Mouse (Mus musculus): ENCODE measurements at regions not wholly inside any gene's neighbourhood (a gene's known extent, or its start where the extent isn't known, plus 50 kb on each side); places are given as distances from the start of the nearest gene placed in this dataset.
"Not testable (repeated sequence)": the region's sequence is repeated elsewhere in the genome, so short reads cannot be mapped to it uniquely, and the experiment has no call there.

DNA sequence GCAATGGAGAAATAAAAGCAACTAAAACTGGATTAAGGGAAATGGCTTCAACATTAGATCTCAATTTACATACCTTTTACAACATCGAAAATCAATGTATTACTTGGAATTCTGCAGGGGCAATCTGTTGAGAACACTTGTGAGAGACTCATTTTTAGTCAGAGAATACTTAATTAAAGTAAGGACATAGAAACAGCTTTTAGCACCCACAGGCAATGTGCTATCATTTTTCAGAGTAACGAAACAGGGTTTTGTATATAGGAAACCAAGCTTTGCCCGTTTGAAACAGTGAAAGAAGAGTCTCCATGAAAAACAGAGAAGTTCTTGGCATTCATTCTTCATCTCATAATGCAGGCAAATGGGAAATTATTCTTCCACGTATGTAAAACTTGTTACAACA lies 196.4 kb downstream of the Tdrd3 start:
- ATAC-seq (ENCODE audit: low FRiP score), result no peak
- WGBS, result 95% methylated on average over 4 of the region's 4 CpGs
- H3K27me3 ChIP-seq, result no peaks in the 10 kb centered on the region
- no peak overlapping the region for H3K9ac ChIP-seq
- H3K4me3 ChIP-seq, result no peak overlapping the region
- no peak overlapping the region for H3K27ac ChIP-seq
- no peaks in the 10 kb centered on the region; the same call in 1 of the 2 replicates for H3K9me3 ChIP-seq (replicated peaks)
- no peaks in the 10 kb centered on the region for H3K36me3 ChIP-seq
- H3K4me1 ChIP-seq, result no peaks in the 10 kb centered on the region
- H3K4me2 ChIP-seq (replicated peaks), result no peak overlapping the region

DNA sequence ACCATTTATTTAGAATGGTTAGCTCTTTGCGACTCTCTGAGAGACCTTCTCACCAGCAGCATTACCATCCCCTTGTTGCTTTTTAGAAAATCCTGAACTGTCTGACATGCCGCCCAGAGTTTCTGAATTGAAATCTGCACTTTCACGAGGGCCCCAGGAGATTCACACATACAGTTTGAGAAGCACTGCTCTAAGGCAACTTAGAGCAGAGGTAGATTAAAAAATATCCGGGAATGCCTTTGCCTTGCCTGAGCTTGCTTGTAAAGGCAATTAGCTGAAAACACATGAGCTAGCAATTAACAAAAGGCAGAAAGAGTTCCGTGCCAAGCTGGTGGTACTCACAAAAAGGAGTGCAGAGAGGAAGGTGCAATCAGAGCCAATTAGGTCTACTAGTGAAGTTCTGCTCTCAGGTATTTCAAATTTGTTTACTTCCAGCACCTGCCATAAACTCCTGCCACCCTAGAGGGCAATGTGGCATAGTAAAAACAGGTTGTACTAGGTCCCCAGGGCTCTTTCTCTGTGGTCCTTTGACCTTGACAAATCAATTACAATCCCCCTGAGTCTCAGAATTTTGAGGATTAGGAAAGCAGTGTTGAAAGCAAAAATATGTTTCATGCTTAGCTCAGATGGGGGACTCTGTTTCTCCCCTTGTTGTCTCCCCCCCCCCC lies 203.1 kb downstream of the Tdrd3 start:
- no peak for ATAC-seq (ENCODE audit: low FRiP score)
- 71% methylated on average over 5 of the region's 5 CpGs for WGBS
- H3K27me3 ChIP-seq, result no peaks in the 10 kb centered on the region

GRCm38 (mm10) chr14:87631078-87631813 lies 214.8 kb downstream of the Tdrd3 start:
- Histone ChIP-seq H3K4me2 (replicated peaks) (no peak overlapping the region), H3K36me3 (no peaks in the 10 kb centered on the region), H3K4me3 (no peak overlapping the region), H3K4me1 (no peaks in the 10 kb centered on the region), H3K9ac (no peak overlapping the region), H3K9me3 (replicated peaks) (no peaks in the 10 kb centered on the region), H3K27me3 (no peaks in the 10 kb centered on the region), H3K27ac (no peak overlapping the region)
- 75% methylated on average over 7 of the region's 7 CpGs for WGBS
- ATAC-seq (ENCODE audit: low FRiP score), result no peak

More for the DNA sequence above, 203.1 kb downstream of the Tdrd3 start:
- Histone ChIP-seq H3K27ac (no peak overlapping the region), H3K4me3 (no peak overlapping the region), H3K36me3 (no peaks in the 10 kb centered on the region), H3K4me2 (replicated peaks) (no peak overlapping the region), H3K9ac (no peak overlapping the region), H3K9me3 (replicated peaks) (no peaks in the 10 kb centered on the region), H3K4me1 (no peaks in the 10 kb centered on the region)

- no peaks in the 10 kb centered on the region for H3K36me3 ChIP-seq
- no peak overlapping the region for H3K4me2 ChIP-seq (replicated peaks)
- no peak overlapping the region for H3K27ac ChIP-seq
- no peaks in the 10 kb centered on the region for H3K9me3 ChIP-seq (replicated peaks)
- no peaks in the 10 kb centered on the region for H3K4me1 ChIP-seq
- no peak overlapping the region for H3K9ac ChIP-seq
- no peaks in the 10 kb centered on the region for H3K27me3 ChIP-seq
- no peak for ATAC-seq (ENCODE audit: low FRiP score)
- no peak overlapping the region for H3K4me3 ChIP-seq
- 46% methylated on average over 3 of the region's 3 CpGs for WGBS
These were observed 218.2 kb downstream of the Tdrd3 start for GRCm38 (mm10) chr14:87634596-87634995.

DNA sequence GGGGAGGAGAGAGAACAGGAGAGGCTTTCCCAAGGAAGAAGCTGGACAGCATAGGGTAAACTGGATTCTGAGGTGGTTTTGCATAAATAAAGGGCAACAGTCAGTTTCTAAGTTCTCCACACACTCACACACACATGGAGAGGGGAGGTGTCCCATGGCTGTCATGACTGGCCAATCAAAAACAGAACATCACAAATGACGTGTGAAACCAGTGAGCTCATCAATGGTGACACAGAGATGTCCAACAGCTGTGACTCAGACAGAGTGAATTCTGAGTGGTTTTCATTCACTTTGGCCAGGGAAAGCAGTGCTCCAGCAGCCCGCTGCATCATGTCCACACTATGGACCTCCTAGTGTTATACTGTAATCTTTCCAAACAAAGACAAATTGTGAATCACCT lies 220.7 kb downstream of the Tdrd3 start:
- Histone ChIP-seq H3K9ac (no peak overlapping the region), H3K36me3 (no peaks in the 10 kb centered on the region), H3K27me3 (no peaks in the 10 kb centered on the region), H3K4me3 (no peak overlapping the region), H3K27ac (no peak overlapping the region), H3K9me3 (replicated peaks) (no peaks in the 10 kb centered on the region), H3K4me1 (no peaks in the 10 kb centered on the region), H3K4me2 (replicated peaks) (no peak overlapping the region)
- no peak for ATAC-seq (ENCODE audit: low FRiP score)
- 85% methylated on average over 2 of the region's 2 CpGs for WGBS

DNA sequence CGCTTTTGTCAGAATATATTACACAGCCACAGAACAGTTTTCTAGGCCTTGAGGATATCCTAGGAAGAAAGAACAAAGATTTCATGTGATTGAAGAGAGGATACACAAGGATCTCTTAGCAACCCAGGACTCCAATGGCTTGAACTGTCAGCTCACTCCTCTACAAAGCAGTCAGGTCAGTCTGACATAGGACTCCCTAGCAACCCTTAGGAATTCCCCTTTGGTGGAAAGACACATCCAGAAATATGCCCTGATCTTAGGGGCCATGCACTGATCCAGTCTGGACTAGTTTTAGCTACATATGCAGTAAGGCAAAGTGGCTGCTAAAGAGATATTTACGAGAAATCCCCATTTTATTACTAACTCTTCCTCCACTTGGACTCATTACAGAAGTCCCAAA lies 251.5 kb downstream of the Tdrd3 start:
- Histone ChIP-seq H3K4me1 (no peaks in the 10 kb centered on the region), H3K9ac (no peak overlapping the region), H3K36me3 (no peaks in the 10 kb centered on the region), H3K27me3 (no peaks in the 10 kb centered on the region), H3K4me2 (replicated peaks) (no peak overlapping the region), H3K9me3 (replicated peaks) (no peaks in the 10 kb centered on the region), H3K27ac (no peak overlapping the region), H3K4me3 (no peak overlapping the region)
- 82% methylated on average over 2 of the region's 2 CpGs for WGBS
- no peak for ATAC-seq (ENCODE audit: low FRiP score)

GRCm38 (mm10) chr14:87669496-87669895 lies 253.1 kb downstream of the Tdrd3 start:
- no peak for ATAC-seq (ENCODE audit: low FRiP score)
- Histone ChIP-seq H3K9me3 (replicated peaks) (no peaks in the 10 kb centered on the region), H3K27ac (no peak overlapping the region), H3K27me3 (no peaks in the 10 kb centered on the region), H3K4me3 (no peak overlapping the region), H3K4me1 (no peaks in the 10 kb centered on the region), H3K9ac (no peak overlapping the region), H3K36me3 (no peaks in the 10 kb centered on the region), H3K4me2 (replicated peaks) (no peak overlapping the region)
- 90% methylated on average over 2 of the region's 2 CpGs for WGBS

DNA sequence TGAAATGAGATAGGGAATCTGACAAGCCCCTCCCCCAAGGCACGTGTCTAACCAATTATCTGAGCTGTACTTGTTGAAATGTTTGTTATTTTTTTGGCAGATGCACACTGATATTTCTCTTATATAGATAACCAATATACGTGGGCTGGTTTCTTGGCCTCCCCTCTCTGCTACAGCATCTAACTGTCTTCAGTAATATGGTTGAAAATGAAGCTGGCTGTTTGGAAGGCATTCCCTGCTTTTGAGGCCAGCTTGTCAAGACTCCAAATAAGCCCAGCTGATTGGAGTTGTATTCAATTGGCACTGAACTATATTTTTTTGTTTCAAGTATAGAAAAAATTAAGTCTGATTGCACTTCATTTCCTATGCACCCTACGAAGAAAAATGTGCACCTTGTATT lies 264.3 kb downstream of the Tdrd3 start:
- ATAC-seq (ENCODE audit: low FRiP score), result no peak
- WGBS, result 84% methylated on average over 3 of the region's 3 CpGs

DNA sequence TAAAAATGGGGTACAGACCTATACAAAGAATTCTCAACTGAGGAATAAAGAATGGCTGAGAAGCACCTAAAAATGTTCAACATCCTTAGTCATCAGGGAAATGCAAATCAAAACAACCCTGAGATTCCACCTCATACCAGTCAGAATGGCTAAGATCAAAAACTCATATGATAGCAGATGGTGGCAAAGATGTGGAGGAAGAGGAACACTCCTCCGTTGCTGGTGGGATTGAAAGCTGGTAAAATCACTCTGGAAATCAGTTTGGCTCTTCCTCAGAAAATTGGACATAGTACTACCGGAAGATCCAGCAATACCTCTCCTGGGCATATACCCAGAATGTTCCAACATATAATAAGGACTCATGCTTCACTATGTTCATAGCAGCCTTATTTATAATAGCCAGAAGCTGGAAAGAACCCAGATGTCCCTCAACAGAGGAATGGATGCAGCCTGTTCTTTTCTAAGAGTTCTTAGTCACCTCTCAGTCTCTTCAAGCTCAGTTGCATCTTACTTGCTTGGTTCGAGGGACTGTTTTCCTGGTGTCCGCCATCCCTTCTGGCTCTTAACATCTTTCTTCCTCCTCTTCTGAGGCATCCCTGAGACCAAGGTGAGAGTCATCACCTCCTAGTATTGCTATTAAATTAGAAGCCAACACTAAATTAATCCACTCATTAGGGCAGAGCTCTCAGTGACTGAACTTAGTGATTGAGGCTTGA lies 266.8 kb downstream of the Tdrd3 start:
- H3K27me3 ChIP-seq; H3K9ac ChIP-seq; ATAC-seq (ENCODE audit: low FRiP score); H3K4me2 ChIP-seq (replicated peaks); H3K4me3 ChIP-seq; H3K4me1 ChIP-seq; H3K9me3 ChIP-seq (replicated peaks); H3K27ac ChIP-seq; H3K36me3 ChIP-seq: not testable (repeated sequence)
- WGBS, result 86% methylated on average over 4 of the region's 4 CpGs

More for the DNA sequence above, 264.3 kb downstream of the Tdrd3 start:
- Histone ChIP-seq H3K4me1 (no peaks in the 10 kb centered on the region), H3K4me3 (no peak overlapping the region), H3K36me3 (no peaks in the 10 kb centered on the region), H3K9ac (no peak overlapping the region), H3K4me2 (replicated peaks) (no peak overlapping the region), H3K9me3 (replicated peaks) (no peaks in the 10 kb centered on the region), H3K27me3 (no peaks in the 10 kb centered on the region), H3K27ac (no peak overlapping the region)

GRCm38 (mm10) chr14:87689866-87690265 lies 273.4 kb downstream of the Tdrd3 start:
- no peaks in the 10 kb centered on the region for H3K9me3 ChIP-seq (replicated peaks)
- no peak overlapping the region for H3K4me2 ChIP-seq (replicated peaks)
- no peak overlapping the region for H3K9ac ChIP-seq
- H3K27me3 ChIP-seq, result no peaks in the 10 kb centered on the region
- H3K4me1 ChIP-seq, result no peaks in the 10 kb centered on the region
- H3K36me3 ChIP-seq, result no peaks in the 10 kb centered on the region
- no peak for ATAC-seq (ENCODE audit: low FRiP score)
- no peak overlapping the region for H3K27ac ChIP-seq
- 86% methylated on average over 3 of the region's 3 CpGs for WGBS
- no peak overlapping the region for H3K4me3 ChIP-seq

DNA sequence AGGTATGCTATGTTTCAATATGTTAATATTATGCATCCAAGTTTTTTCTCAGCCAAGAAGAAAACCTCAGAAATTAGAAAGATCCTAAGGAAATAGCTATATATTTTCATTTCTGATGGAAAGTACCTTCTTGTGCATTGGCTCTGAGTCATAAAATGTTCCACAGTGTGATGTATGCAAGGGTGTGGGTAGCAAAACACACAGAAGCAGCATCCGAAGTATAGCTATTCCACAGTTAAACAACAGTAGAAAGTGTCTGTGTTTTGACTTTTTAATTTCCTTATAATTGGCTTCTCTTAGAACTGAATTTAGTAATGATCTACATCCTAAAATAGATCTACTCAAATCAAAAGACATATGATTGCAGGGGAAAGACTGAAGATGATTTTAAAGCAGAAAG lies 320.0 kb downstream of the Tdrd3 start:
- Histone ChIP-seq H3K4me2 (replicated peaks) (no peak overlapping the region), H3K9me3 (replicated peaks) (no peaks in the 10 kb centered on the region), H3K27me3 (no peaks in the 10 kb centered on the region), H3K9ac (no peak overlapping the region), H3K4me3 (no peak overlapping the region), H3K27ac (no peak overlapping the region), H3K4me1 (no peaks in the 10 kb centered on the region), H3K36me3 (no peaks in the 10 kb centered on the region)
- ATAC-seq (ENCODE audit: low FRiP score), result no peak
- 84% methylated on average over 1 of the region's 1 CpGs for WGBS

- Histone ChIP-seq H3K27ac (no peak overlapping the region), H3K4me1 (no peaks in the 10 kb centered on the region), H3K27me3 (no peaks in the 10 kb centered on the region), H3K36me3 (no peaks in the 10 kb centered on the region), H3K9me3 (replicated peaks) (no peaks in the 10 kb centered on the region), H3K4me3 (no peak overlapping the region), H3K9ac (no peak overlapping the region), H3K4me2 (replicated peaks) (no peak overlapping the region)
- WGBS, result 70% methylated on average over 8 of the region's 8 CpGs
- ATAC-seq (ENCODE audit: low FRiP score), result no peak
These were observed 329.1 kb downstream of the Tdrd3 start for GRCm38 (mm10) chr14:87745524-87745923.

All from hindbrain, embryonic 12.5 days (tissue).